Mouse (Mus musculus) CH12.LX (cell line): ENCODE measurements around the gene Mbd4. TPM values are rescaled to one million over a fixed set of nuclear protein-coding genes. Genes with fewer than 3 reads are reported as not detected.
A peak's percentile ranks its signal among the peaks of the same experiment; 100 is the strongest.

Experiments used
- DNase-seq: peaks from one replicate; pipeline ENCODE4 v3.0.0-alpha.2; 2013; ENCODE audit errors: extremely low read depth
- H3K27ac ChIP-seq: 2 replicates; pipeline ENCODE4 v1.5.1; 2012; ENCODE audit warnings: low read depth, mild to moderate bottlenecking, control low read depth, moderate library complexity; ENCODE audit not compliant: insufficient read depth
- H3K27me3 ChIP-seq: replicated peaks from 2 replicates; pipeline ENCODE3; 2012; ENCODE audit warnings: inconsistent platforms
- H3K36me3 ChIP-seq, 2 experiments: replicated peaks in 1 of 2; 2 replicates each; pipeline versions ENCODE3 to v1.6.1; 2012; ENCODE audit warnings: inconsistent platforms in 1 of 2, low read length in 1 of 2, mild to moderate bottlenecking in 1 of 2, mixed read lengths in 1 of 2, moderate library complexity in 1 of 2; ENCODE audit not compliant: control insufficient read depth in 1 of 2, insufficient read depth in 1 of 2
- H3K4me1 ChIP-seq, 2 experiments: 2 replicates each; pipeline ENCODE4 v1.6.1; 2012; ENCODE audit warnings: inconsistent platforms in 1 of 2, moderate library complexity in 1 of 2; ENCODE audit not compliant: insufficient read depth in 2 of 2, control insufficient read depth in 1 of 2
- H3K4me2 ChIP-seq: 2 replicates; pipeline ENCODE4 v1.6.1; 2012; ENCODE audit warnings: low read depth, mild to moderate bottlenecking, control low read depth; ENCODE audit not compliant: poor library complexity, insufficient read depth, severe bottlenecking
- H3K4me3 ChIP-seq, 3 experiments: fragments of 150-350 bp in 1 of 3; sonication (generic) in 1 of 3; replicated peaks in 1 of 3; 2 replicates each; pipeline versions ENCODE3 to v1.5.1; 2011 to 2012; ENCODE audit warnings: low read depth in 2 of 3, low read length in 2 of 3, mild to moderate bottlenecking in 2 of 3, moderate library complexity in 2 of 3, control low read depth in 1 of 3, improper control_type of control experiment in 1 of 3, inconsistent platforms in 1 of 3, mixed read lengths in 1 of 3; ENCODE audit not compliant: poor library complexity in 1 of 3
- H3K79me2 ChIP-seq: replicated peaks from 2 replicates; pipeline ENCODE4 v1.6.1; 2012; ENCODE audit warnings: mild to moderate bottlenecking, moderate library complexity; ENCODE audit not compliant: control insufficient read depth, poor library complexity, insufficient read depth, severe bottlenecking; ENCODE audit errors: extremely low read depth
- H3K9ac ChIP-seq: 2 replicates; pipeline ENCODE4 v1.6.1; 2012; ENCODE audit warnings: low read depth, mild to moderate bottlenecking, control low read depth, moderate library complexity; ENCODE audit not compliant: insufficient read depth
- H3K9me3 ChIP-seq: replicated peaks from 2 replicates; pipeline ENCODE3; 2012; ENCODE audit warnings: low read length, inconsistent platforms, mixed read lengths
- BHLHE40 ChIP-seq: IDR thresholded peaks from 2 replicates; pipeline ENCODE4 v1.6.1; 2011; ENCODE audit warnings: mild to moderate bottlenecking, low read depth, low read length, improper control_type of control experiment
- CHD1 ChIP-seq: IDR thresholded peaks from 2 replicates; pipeline ENCODE4 v1.6.1; 2012; ENCODE audit warnings: low read depth, low read length, improper control_type of control experiment, inconsistent platforms
- CHD2 ChIP-seq: IDR thresholded peaks from 2 replicates; pipeline ENCODE4 v1.6.1; 2011; ENCODE audit warnings: low read length, improper control_type of control experiment
- CTCF ChIP-seq, 2 experiments: IDR thresholded peaks in 1 of 2; conservative IDR thresholded peaks in 1 of 2; 2 replicates each; pipeline ENCODE4 v1.5.1; 2011 to 2012; ENCODE audit warnings: low read depth in 2 of 2, low read length in 2 of 2, improper control_type of control experiment in 1 of 2, inconsistent platforms in 1 of 2, mild to moderate bottlenecking in 1 of 2, moderate library complexity in 1 of 2
- E2F4 ChIP-seq: IDR thresholded peaks from 2 replicates; pipeline ENCODE4 v1.6.1; 2011; ENCODE audit warnings: low read depth, low read length, improper control_type of control experiment; ENCODE audit not compliant: insufficient replicate concordance
- ELF1 ChIP-seq: IDR thresholded peaks from 2 replicates; pipeline ENCODE4 v1.6.1; 2014; ENCODE audit warnings: low read depth, mild to moderate bottlenecking, inconsistent platforms, low read length, improper control_type of control experiment
- EP300 ChIP-seq: IDR thresholded peaks from 2 replicates; pipeline ENCODE4 v1.6.1; 2011; ENCODE audit warnings: low read length, improper control_type of control experiment
- ETS1 ChIP-seq: conservative IDR thresholded peaks from 2 replicates; pipeline ENCODE4 v1.6.1; 2012; ENCODE audit warnings: low read depth, mild to moderate bottlenecking, inconsistent platforms, low read length, improper control_type of control experiment, moderate library complexity
- GABPA ChIP-seq: IDR thresholded peaks from 2 replicates; pipeline ENCODE4 v1.6.1; 2012; ENCODE audit warnings: low read depth, low read length, improper control_type of control experiment, inconsistent platforms; ENCODE audit not compliant: insufficient replicate concordance
- HCFC1 ChIP-seq: IDR thresholded peaks from 2 replicates; pipeline ENCODE4 v1.6.1; 2012; ENCODE audit warnings: low read depth, mild to moderate bottlenecking, inconsistent platforms, low read length, improper control_type of control experiment
- IRF4 ChIP-seq: IDR thresholded peaks from 2 replicates; pipeline ENCODE4 v1.6.1; 2014; ENCODE audit warnings: low read depth, mild to moderate bottlenecking, inconsistent platforms, low read length, improper control_type of control experiment
- JUN ChIP-seq: IDR thresholded peaks from 2 replicates; pipeline ENCODE4 v1.6.1; 2011; ENCODE audit warnings: low read depth, mild to moderate bottlenecking, low read length, improper control_type of control experiment, moderate library complexity; ENCODE audit not compliant: insufficient read depth
- JUND ChIP-seq: conservative IDR thresholded peaks from 2 replicates; pipeline ENCODE4 v1.6.1; 2011; ENCODE audit warnings: low read depth, low read length, improper control_type of control experiment
- KAT2A ChIP-seq: IDR thresholded peaks from 2 replicates; pipeline ENCODE4 v1.6.1; 2012; ENCODE audit warnings: low read length, improper control_type of control experiment, inconsistent platforms; ENCODE audit not compliant: insufficient replicate concordance
- MAFK ChIP-seq: IDR thresholded peaks from 2 replicates; pipeline ENCODE4 v1.6.1; 2011; ENCODE audit warnings: low read length, improper control_type of control experiment; ENCODE audit not compliant: insufficient replicate concordance
- MAX ChIP-seq: IDR thresholded peaks from 2 replicates; pipeline ENCODE4 v1.6.1; 2011; ENCODE audit warnings: low read length, improper control_type of control experiment
- MAZ ChIP-seq: IDR thresholded peaks from 2 replicates; pipeline ENCODE4 v1.6.1; 2012; ENCODE audit warnings: low read depth, mild to moderate bottlenecking, inconsistent platforms, low read length, improper control_type of control experiment, moderate library complexity
- MEF2A ChIP-seq: IDR thresholded peaks from 2 replicates; pipeline ENCODE4 v1.6.1; 2014; ENCODE audit warnings: low read depth, mild to moderate bottlenecking, inconsistent platforms, low read length, improper control_type of control experiment, borderline replicate concordance
- MXI1 ChIP-seq: IDR thresholded peaks from 2 replicates; pipeline ENCODE4 v1.6.1; 2011; ENCODE audit warnings: mild to moderate bottlenecking, low read depth, low read length, improper control_type of control experiment
- MYC ChIP-seq: IDR thresholded peaks from 2 replicates; pipeline ENCODE4 v1.6.1; 2011; ENCODE audit warnings: low read depth, mild to moderate bottlenecking, improper control_type of control experiment, low read length
- NELFE ChIP-seq: IDR thresholded peaks from 2 replicates; pipeline ENCODE4 v1.6.1; 2011; ENCODE audit warnings: low read depth, low read length, improper control_type of control experiment
- NRF1 ChIP-seq: IDR thresholded peaks from 2 replicates; pipeline ENCODE4 v1.6.1; 2014; ENCODE audit warnings: low read depth, mild to moderate bottlenecking, inconsistent platforms, low read length, improper control_type of control experiment, moderate library complexity
- PAX5 ChIP-seq: IDR thresholded peaks from 2 replicates; pipeline ENCODE4 v1.6.1; 2012; ENCODE audit warnings: low read length, inconsistent platforms, mixed read lengths
- POLR2A ChIP-seq: IDR thresholded peaks from 2 replicates; pipeline ENCODE4 v1.6.1; 2011; ENCODE audit warnings: low read depth, mild to moderate bottlenecking, improper control_type of control experiment, low read length
- POLR2AphosphoS2 ChIP-seq: IDR thresholded peaks from 2 replicates; pipeline ENCODE4 v1.6.1; 2011; ENCODE audit warnings: low read depth, low read length, improper control_type of control experiment
- RAD21 ChIP-seq: IDR thresholded peaks from 2 replicates; pipeline ENCODE4 v1.6.1; 2011; ENCODE audit warnings: low read depth, mild to moderate bottlenecking, low read length, improper control_type of control experiment, moderate library complexity
- RCOR1 ChIP-seq: conservative IDR thresholded peaks from 2 replicates; pipeline ENCODE4 v1.6.1; 2012; ENCODE audit warnings: low read depth, mild to moderate bottlenecking, inconsistent platforms, low read length, improper control_type of control experiment
- SIN3A ChIP-seq: IDR thresholded peaks from 2 replicates; pipeline ENCODE4 v1.6.1; 2012; ENCODE audit warnings: low read length, improper control_type of control experiment, inconsistent platforms
- SMC3 ChIP-seq: IDR thresholded peaks from 2 replicates; pipeline ENCODE4 v1.6.1; 2011; ENCODE audit warnings: low read depth, low read length, improper control_type of control experiment
- TBP ChIP-seq: conservative IDR thresholded peaks from 2 replicates; pipeline ENCODE4 v1.6.1; 2011; ENCODE audit warnings: low read depth, low read length, improper control_type of control experiment
- TCF12 ChIP-seq: IDR thresholded peaks from 2 replicates; pipeline ENCODE4 v1.6.1; 2014; ENCODE audit warnings: low read depth, mild to moderate bottlenecking, inconsistent platforms, low read length, improper control_type of control experiment
- UBTF ChIP-seq: IDR thresholded peaks from 2 replicates; pipeline ENCODE4 v1.6.1; 2012; ENCODE audit warnings: low read depth, mild to moderate bottlenecking, inconsistent platforms, low read length, improper control_type of control experiment, moderate library complexity
- USF1 ChIP-seq: IDR thresholded peaks from 2 replicates; pipeline ENCODE4 v1.6.1; 2014; ENCODE audit warnings: low read depth, mild to moderate bottlenecking, inconsistent platforms, low read length, improper control_type of control experiment
- USF2 ChIP-seq: conservative IDR thresholded peaks from 2 replicates; pipeline ENCODE4 v1.6.1; 2011; ENCODE audit warnings: low read depth, low read length, improper control_type of control experiment
- ZC3H11A ChIP-seq: IDR thresholded peaks from 2 replicates; pipeline ENCODE4 v1.6.1; 2012; ENCODE audit warnings: low read depth, mild to moderate bottlenecking, inconsistent platforms, low read length, improper control_type of control experiment
- ZKSCAN1 ChIP-seq: IDR thresholded peaks from 2 replicates; pipeline ENCODE4 v1.6.1; 2012; ENCODE audit warnings: low read depth, inconsistent platforms, low read length, improper control_type of control experiment, borderline replicate concordance
- ZMIZ1 ChIP-seq: IDR thresholded peaks from 2 replicates; pipeline ENCODE4 v1.6.1; 2012; ENCODE audit warnings: low read depth, mild to moderate bottlenecking, inconsistent platforms, low read length, improper control_type of control experiment
- ZNF384 ChIP-seq: IDR thresholded peaks from 2 replicates; pipeline ENCODE4 v1.6.1; 2012; ENCODE audit warnings: low read depth, low read length, improper control_type of control experiment, inconsistent platforms
- dilution Hi-C: fragments of 300-500 bp; cut with MboI; formaldehyde crosslinking; loops from 2 replicates; pipeline ENCODE4 v1.14.3; 2020; ENCODE audit warnings: low sequenced_read_pairs; ENCODE audit not compliant: extremely low pct_unique_long_range_greater_than_20kb, extremely low pct_ligation_motif_present
- in situ Hi-C: fragments of 300-500 bp; cut with MboI; formaldehyde crosslinking; loops from 3 replicates; pipeline ENCODE4 v1.14.3; 2019; ENCODE audit warnings: low sequenced_read_pairs, low pct_ligation_motif_present, low pct_unique_long_range_greater_than_20kb, mixed read lengths
- polyA plus RNA-seq: library from polyadenylated mRNA; unstranded; fragments of >175 nt; gene quantifications from 2 replicates; pipeline ENCODE4 v1.2.1, GENCODE M21; 2012; ENCODE audit warnings: low read depth; ENCODE audit not compliant: insufficient read length
- total RNA-seq, 2 experiments: library from RNA; depleted of rRNA; stranded (reverse); fragments of 300-350 nt in 1 of 2; fragments of >200 nt in 1 of 2; gene quantifications; 2 replicates each; pipeline ENCODE4 v1.2.3; 2012 to 2014

The Mbd4 gene
- total and polyA plus RNA-seq, 3 experiments = 7.3 to 12.2 (median 8.6) TPM

DNA sequence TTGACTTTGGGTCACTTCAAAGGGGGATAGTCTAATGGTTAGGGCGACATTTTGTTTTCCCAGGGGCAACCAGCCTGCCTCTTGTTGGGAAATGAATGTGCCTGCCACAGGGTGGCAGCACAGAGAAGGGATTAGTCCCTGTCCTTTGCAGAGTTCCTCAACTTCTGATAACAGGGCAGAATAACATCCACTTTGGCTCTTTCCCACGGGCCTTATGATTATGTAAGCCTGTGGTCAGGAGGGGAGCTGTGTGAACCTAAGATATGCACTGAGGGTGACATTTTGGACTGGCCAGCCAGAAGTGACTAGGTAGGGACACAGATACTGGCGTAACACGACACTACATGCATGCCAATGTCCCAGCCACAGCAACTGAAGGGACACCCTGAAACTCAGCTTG is 39.1 kb downstream of the Mbd4 start:
- Histone ChIP-seq H3K4me1 (peaks cover 8 to 21% of the 10 kb centered on the region in 2 experiments), H3K4me3 (no peak overlapping the region), H3K9me3 (no peaks in the 10 kb centered on the region), H3K79me2 (no peaks in the 10 kb centered on the region; the same call in 1 of the 2 replicates), H3K9ac (no peak overlapping the region), H3K27ac (no peak overlapping the region), H3K4me2 (no peak overlapping the region), H3K36me3 (peaks cover 2 to 63% of the 10 kb centered on the region in 2 experiments), H3K27me3 (no peaks in the 10 kb centered on the region)
- dilution Hi-C loops (no loop called here), in situ Hi-C loops (no loop called here)
- DNase-seq = peak; percentile 60
- no peak for TF ChIP-seq TBP
- no peak for TF ChIP-seq GABPA
- TF ChIP-seq MYC = 0 out of 2 replicates have a peak, but pooled peaks have one; percentile 25
- TF ChIP-seq CHD1 = no peak
- no peak for TF ChIP-seq POLR2A
- no peak for TF ChIP-seq KAT2A
- no peak for TF ChIP-seq ZMIZ1
- TF ChIP-seq MXI1 = no peak
- TF ChIP-seq TCF12 = 0 out of 2 replicates have a peak, but pooled peaks have one; percentile 17
- TF ChIP-seq IRF4 = peak; percentile 18; the same call in 1 of the 2 replicates
- no peak; the same call in 1 of the 2 replicates for TF ChIP-seq ZC3H11A
- no peak for TF ChIP-seq HCFC1
- TF ChIP-seq JUND = no peak
- no peak for TF ChIP-seq MAZ
- no peak for TF ChIP-seq MEF2A
- TF ChIP-seq UBTF = no peak
- no peak for TF ChIP-seq CHD2
- no peak for TF ChIP-seq USF1
- no peak for TF ChIP-seq MAX
- TF ChIP-seq ZNF384 = no peak
- TF ChIP-seq MAFK = no peak
- no peak for TF ChIP-seq ZKSCAN1
- TF ChIP-seq USF2 = no peak
- no peak for TF ChIP-seq NELFE
- no peak for TF ChIP-seq RCOR1
- no peak for TF ChIP-seq ETS1
- TF ChIP-seq SIN3A = no peak
- no peak for TF ChIP-seq ELF1
- TF ChIP-seq EP300 = no peak
- peak; percentile 58 for TF ChIP-seq RAD21
- no peak for TF ChIP-seq PAX5
- TF ChIP-seq NRF1 = no peak
- TF ChIP-seq BHLHE40 = no peak
- TF ChIP-seq E2F4 = no peak
- peak; percentile 30 to 84; a peak in 3 of 4 replicates for TF ChIP-seq CTCF (conservative IDR thresholded peaks at IDR 0.05 in 1 of 2, IDR thresholded peaks at IDR 0.05 in 1 of 2; ENCODE audit: low read depth in 2 of 2, low read length in 2 of 2)
- TF ChIP-seq JUN = no peak
- peak; percentile 84 for TF ChIP-seq SMC3
- TF ChIP-seq POLR2AphosphoS2 = no peak
